Mouse (Mus musculus) CH12.LX (cell line): ENCODE data around the gene Kpna2. TPM values are rescaled to one million over a fixed set of nuclear protein-coding genes. Genes with fewer than 3 reads are reported as not detected.

Experiments
- DNase-seq: peaks from one replicate; pipeline ENCODE4 v3.0.0-alpha.2; 2013; ENCODE audit errors: extremely low read depth
- H3K27ac ChIP-seq: 2 replicates; pipeline ENCODE4 v1.5.1; 2012; ENCODE audit warnings: low read depth, mild to moderate bottlenecking, control low read depth, moderate library complexity; ENCODE audit not compliant: insufficient read depth
- H3K27me3 ChIP-seq: replicated peaks from 2 replicates; pipeline ENCODE3; 2012; ENCODE audit warnings: inconsistent platforms
- H3K36me3 ChIP-seq, 2 experiments: replicated peaks in 1 of 2; 2 replicates each; pipeline versions ENCODE3 to v1.6.1; 2012; ENCODE audit warnings: inconsistent platforms in 1 of 2, low read length in 1 of 2, mild to moderate bottlenecking in 1 of 2, mixed read lengths in 1 of 2, moderate library complexity in 1 of 2; ENCODE audit not compliant: control insufficient read depth in 1 of 2, insufficient read depth in 1 of 2
- H3K4me1 ChIP-seq, 2 experiments: 2 replicates each; pipeline ENCODE4 v1.6.1; 2012; ENCODE audit warnings: inconsistent platforms in 1 of 2, moderate library complexity in 1 of 2; ENCODE audit not compliant: insufficient read depth in 2 of 2, control insufficient read depth in 1 of 2
- H3K4me2 ChIP-seq: 2 replicates; pipeline ENCODE4 v1.6.1; 2012; ENCODE audit warnings: low read depth, mild to moderate bottlenecking, control low read depth; ENCODE audit not compliant: poor library complexity, insufficient read depth, severe bottlenecking
- H3K4me3 ChIP-seq, 3 experiments: fragments of 150-350 bp in 1 of 3; sonication (generic) in 1 of 3; replicated peaks in 1 of 3; 2 replicates each; pipeline versions ENCODE3 to v1.5.1; 2011 to 2012; ENCODE audit warnings: low read depth in 2 of 3, low read length in 2 of 3, mild to moderate bottlenecking in 2 of 3, moderate library complexity in 2 of 3, control low read depth in 1 of 3, improper control_type of control experiment in 1 of 3, inconsistent platforms in 1 of 3, mixed read lengths in 1 of 3; ENCODE audit not compliant: poor library complexity in 1 of 3
- H3K79me2 ChIP-seq: replicated peaks from 2 replicates; pipeline ENCODE4 v1.6.1; 2012; ENCODE audit warnings: mild to moderate bottlenecking, moderate library complexity; ENCODE audit not compliant: control insufficient read depth, poor library complexity, insufficient read depth, severe bottlenecking; ENCODE audit errors: extremely low read depth
- H3K9ac ChIP-seq: 2 replicates; pipeline ENCODE4 v1.6.1; 2012; ENCODE audit warnings: low read depth, mild to moderate bottlenecking, control low read depth, moderate library complexity; ENCODE audit not compliant: insufficient read depth
- H3K9me3 ChIP-seq: replicated peaks from 2 replicates; pipeline ENCODE3; 2012; ENCODE audit warnings: low read length, inconsistent platforms, mixed read lengths
- BHLHE40 ChIP-seq: IDR thresholded peaks from 2 replicates; pipeline ENCODE4 v1.6.1; 2011; ENCODE audit warnings: mild to moderate bottlenecking, low read depth, low read length, improper control_type of control experiment
- CHD1 ChIP-seq: IDR thresholded peaks from 2 replicates; pipeline ENCODE4 v1.6.1; 2012; ENCODE audit warnings: low read depth, low read length, improper control_type of control experiment, inconsistent platforms
- CHD2 ChIP-seq: IDR thresholded peaks from 2 replicates; pipeline ENCODE4 v1.6.1; 2011; ENCODE audit warnings: low read length, improper control_type of control experiment
- CTCF ChIP-seq, 2 experiments: IDR thresholded peaks in 1 of 2; conservative IDR thresholded peaks in 1 of 2; 2 replicates each; pipeline ENCODE4 v1.5.1; 2011 to 2012; ENCODE audit warnings: low read depth in 2 of 2, low read length in 2 of 2, improper control_type of control experiment in 1 of 2, inconsistent platforms in 1 of 2, mild to moderate bottlenecking in 1 of 2, moderate library complexity in 1 of 2
- E2F4 ChIP-seq: IDR thresholded peaks from 2 replicates; pipeline ENCODE4 v1.6.1; 2011; ENCODE audit warnings: low read depth, low read length, improper control_type of control experiment; ENCODE audit not compliant: insufficient replicate concordance
- EP300 ChIP-seq: IDR thresholded peaks from 2 replicates; pipeline ENCODE4 v1.6.1; 2011; ENCODE audit warnings: low read length, improper control_type of control experiment
- GABPA ChIP-seq: IDR thresholded peaks from 2 replicates; pipeline ENCODE4 v1.6.1; 2012; ENCODE audit warnings: low read depth, low read length, improper control_type of control experiment, inconsistent platforms; ENCODE audit not compliant: insufficient replicate concordance
- HCFC1 ChIP-seq: IDR thresholded peaks from 2 replicates; pipeline ENCODE4 v1.6.1; 2012; ENCODE audit warnings: low read depth, mild to moderate bottlenecking, inconsistent platforms, low read length, improper control_type of control experiment
- IRF4 ChIP-seq: IDR thresholded peaks from 2 replicates; pipeline ENCODE4 v1.6.1; 2014; ENCODE audit warnings: low read depth, mild to moderate bottlenecking, inconsistent platforms, low read length, improper control_type of control experiment
- JUND ChIP-seq: conservative IDR thresholded peaks from 2 replicates; pipeline ENCODE4 v1.6.1; 2011; ENCODE audit warnings: low read depth, low read length, improper control_type of control experiment
- MAFK ChIP-seq: IDR thresholded peaks from 2 replicates; pipeline ENCODE4 v1.6.1; 2011; ENCODE audit warnings: low read length, improper control_type of control experiment; ENCODE audit not compliant: insufficient replicate concordance
- MAX ChIP-seq: IDR thresholded peaks from 2 replicates; pipeline ENCODE4 v1.6.1; 2011; ENCODE audit warnings: low read length, improper control_type of control experiment
- MAZ ChIP-seq: IDR thresholded peaks from 2 replicates; pipeline ENCODE4 v1.6.1; 2012; ENCODE audit warnings: low read depth, mild to moderate bottlenecking, inconsistent platforms, low read length, improper control_type of control experiment, moderate library complexity
- MXI1 ChIP-seq: IDR thresholded peaks from 2 replicates; pipeline ENCODE4 v1.6.1; 2011; ENCODE audit warnings: mild to moderate bottlenecking, low read depth, low read length, improper control_type of control experiment
- NELFE ChIP-seq: IDR thresholded peaks from 2 replicates; pipeline ENCODE4 v1.6.1; 2011; ENCODE audit warnings: low read depth, low read length, improper control_type of control experiment
- RAD21 ChIP-seq: IDR thresholded peaks from 2 replicates; pipeline ENCODE4 v1.6.1; 2011; ENCODE audit warnings: low read depth, mild to moderate bottlenecking, low read length, improper control_type of control experiment, moderate library complexity
- RCOR1 ChIP-seq: conservative IDR thresholded peaks from 2 replicates; pipeline ENCODE4 v1.6.1; 2012; ENCODE audit warnings: low read depth, mild to moderate bottlenecking, inconsistent platforms, low read length, improper control_type of control experiment
- SIN3A ChIP-seq: IDR thresholded peaks from 2 replicates; pipeline ENCODE4 v1.6.1; 2012; ENCODE audit warnings: low read length, improper control_type of control experiment, inconsistent platforms
- SMC3 ChIP-seq: IDR thresholded peaks from 2 replicates; pipeline ENCODE4 v1.6.1; 2011; ENCODE audit warnings: low read depth, low read length, improper control_type of control experiment
- UBTF ChIP-seq: IDR thresholded peaks from 2 replicates; pipeline ENCODE4 v1.6.1; 2012; ENCODE audit warnings: low read depth, mild to moderate bottlenecking, inconsistent platforms, low read length, improper control_type of control experiment, moderate library complexity
- USF1 ChIP-seq: IDR thresholded peaks from 2 replicates; pipeline ENCODE4 v1.6.1; 2014; ENCODE audit warnings: low read depth, mild to moderate bottlenecking, inconsistent platforms, low read length, improper control_type of control experiment
- ZKSCAN1 ChIP-seq: IDR thresholded peaks from 2 replicates; pipeline ENCODE4 v1.6.1; 2012; ENCODE audit warnings: low read depth, inconsistent platforms, low read length, improper control_type of control experiment, borderline replicate concordance
- ZNF384 ChIP-seq: IDR thresholded peaks from 2 replicates; pipeline ENCODE4 v1.6.1; 2012; ENCODE audit warnings: low read depth, low read length, improper control_type of control experiment, inconsistent platforms
- dilution Hi-C: fragments of 300-500 bp; cut with MboI; formaldehyde crosslinking; loops from 2 replicates; pipeline ENCODE4 v1.14.3; 2020; ENCODE audit warnings: low sequenced_read_pairs; ENCODE audit not compliant: extremely low pct_unique_long_range_greater_than_20kb, extremely low pct_ligation_motif_present
- in situ Hi-C: fragments of 300-500 bp; cut with MboI; formaldehyde crosslinking; loops from 3 replicates; pipeline ENCODE4 v1.14.3; 2019; ENCODE audit warnings: low sequenced_read_pairs, low pct_ligation_motif_present, low pct_unique_long_range_greater_than_20kb, mixed read lengths
- polyA plus RNA-seq: library from polyadenylated mRNA; unstranded; fragments of >175 nt; gene quantifications from 2 replicates; pipeline ENCODE4 v1.2.1, GENCODE M21; 2012; ENCODE audit warnings: low read depth; ENCODE audit not compliant: insufficient read length
- total RNA-seq, 2 experiments: library from RNA; depleted of rRNA; stranded (reverse); fragments of 300-350 nt in 1 of 2; fragments of >200 nt in 1 of 2; gene quantifications; 2 replicates each; pipeline ENCODE4 v1.2.3; 2012 to 2014

Kpna2 gene
- total and polyA plus RNA-seq, 3 experiments = 327 to 759 (median 582) TPM

GRCm38 (mm10) chr11:107019318-107019717 is 20.0 kb upstream of the Kpna2 start:
- H3K9ac ChIP-seq = no peak overlapping the region
- TF ChIP-seq MXI1 = no peak
- no peak for TF ChIP-seq EP300
- no peak for TF ChIP-seq SIN3A
- no peak for TF ChIP-seq ZKSCAN1
- no peak for TF ChIP-seq CHD2
- no peak for TF ChIP-seq RAD21
- TF ChIP-seq MAFK = no peak
- TF ChIP-seq E2F4 = no peak
- no peak for TF ChIP-seq HCFC1
- no peak for TF ChIP-seq BHLHE40
- no peak for TF ChIP-seq NELFE
- TF ChIP-seq RCOR1 = no peak
- TF ChIP-seq MAZ = no peak
- TF ChIP-seq SMC3 = no peak
- no peak for TF ChIP-seq CHD1
- no peak for TF ChIP-seq JUND
- TF ChIP-seq, all 38 proteins: peak for 0
- Histone ChIP-seq H3K27ac (no peak overlapping the region), H3K9me3 (no peaks in the 10 kb centered on the region), H3K27me3 (peaks cover 9% of the 10 kb centered on the region), H3K36me3 (no peaks in the 10 kb centered on the region), H3K4me2 (no peak overlapping the region), H3K79me2 (no peaks in the 10 kb centered on the region), H3K4me1 (peaks cover 2 to 5% of the 10 kb centered on the region in 2 experiments; a peak in 2 of 4 replicates), H3K4me3 (no peak overlapping the region)
- dilution Hi-C loops = no loop called here
- in situ Hi-C loops = no loop called here
- no peak for DNase-seq

- H3K4me1 ChIP-seq = peaks cover 2 to 5% of the 10 kb centered on the region in 2 experiments; a peak in 2 of 4 replicates
- no peak for TF ChIP-seq GABPA
- TF ChIP-seq UBTF = no peak
- TF ChIP-seq USF1 = no peak
- TF ChIP-seq MAX = no peak
- no peak for TF ChIP-seq IRF4
- TF ChIP-seq SMC3 = peak; percentile 35
- TF ChIP-seq MXI1 = no peak
- peak; percentile 46 to 69 for TF ChIP-seq CTCF (conservative IDR thresholded peaks at IDR 0.05 in 1 of 2, IDR thresholded peaks at IDR 0.05 in 1 of 2; ENCODE audit: low read depth in 2 of 2, low read length in 2 of 2)
- TF ChIP-seq E2F4 = no peak
- no peak for TF ChIP-seq BHLHE40
- TF ChIP-seq ZNF384 = no peak
- no peak for TF ChIP-seq NELFE
- no peak for TF ChIP-seq CHD2
- in situ Hi-C loops (no loop called here), dilution Hi-C loops (no loop called here)
- H3K4me3 ChIP-seq = no peak overlapping the region
- no peak for DNase-seq
- peaks cover 7% of the 10 kb centered on the region for H3K27me3 ChIP-seq
- no peak overlapping the region for H3K9ac ChIP-seq
- H3K4me2 ChIP-seq = no peak overlapping the region
- H3K9me3 ChIP-seq = peaks cover 3% of the 10 kb centered on the region
- H3K36me3 ChIP-seq = no peaks in the 10 kb centered on the region
- no peak overlapping the region for H3K27ac ChIP-seq
- no peaks in the 10 kb centered on the region for H3K79me2 ChIP-seq
Measured at GRCm38 (mm10) chr11:107018606-107019005, 19.3 kb upstream of the Kpna2 start.
